Mouse (Mus musculus): ENCODE results near the gene Fgd1.

- TF ChIP-seq HCFC1 (IDR thresholded peaks at IDR 0.05; ENCODE audit: borderline replicate concordance, insufficient read depth, low read length) (no peak), ZC3H11A (IDR thresholded peaks at IDR 0.05; ENCODE audit: borderline replicate concordance, low read depth, low read length) (no peak)
Observed at GRCm38 (mm10) chrX:151031400-151031799, 14.6 kb upstream of the Fgd1 start.
